Mouse (Mus musculus): ENCODE measurements around the gene Capn8. TPM values are rescaled to one million over a fixed set of nuclear protein-coding genes. Genes with fewer than 3 reads are reported as not detected.
A peak's percentile ranks its signal among the peaks of the same experiment; 100 is the strongest.

Gene Capn8
- total RNA-seq (2017), result not detected in 2 replicates

- ATAC-seq (ENCODE audit: extremely low read depth, insufficient number of reproducible peaks, low FRiP score, poor library complexity, severe bottlenecking), result no peak
These were observed at the start of gene Capn8 for GRCm38 (mm10) chr1:182564408-182565120. Capn8 (plus strand) TSS chr1:182565007.

DNA sequence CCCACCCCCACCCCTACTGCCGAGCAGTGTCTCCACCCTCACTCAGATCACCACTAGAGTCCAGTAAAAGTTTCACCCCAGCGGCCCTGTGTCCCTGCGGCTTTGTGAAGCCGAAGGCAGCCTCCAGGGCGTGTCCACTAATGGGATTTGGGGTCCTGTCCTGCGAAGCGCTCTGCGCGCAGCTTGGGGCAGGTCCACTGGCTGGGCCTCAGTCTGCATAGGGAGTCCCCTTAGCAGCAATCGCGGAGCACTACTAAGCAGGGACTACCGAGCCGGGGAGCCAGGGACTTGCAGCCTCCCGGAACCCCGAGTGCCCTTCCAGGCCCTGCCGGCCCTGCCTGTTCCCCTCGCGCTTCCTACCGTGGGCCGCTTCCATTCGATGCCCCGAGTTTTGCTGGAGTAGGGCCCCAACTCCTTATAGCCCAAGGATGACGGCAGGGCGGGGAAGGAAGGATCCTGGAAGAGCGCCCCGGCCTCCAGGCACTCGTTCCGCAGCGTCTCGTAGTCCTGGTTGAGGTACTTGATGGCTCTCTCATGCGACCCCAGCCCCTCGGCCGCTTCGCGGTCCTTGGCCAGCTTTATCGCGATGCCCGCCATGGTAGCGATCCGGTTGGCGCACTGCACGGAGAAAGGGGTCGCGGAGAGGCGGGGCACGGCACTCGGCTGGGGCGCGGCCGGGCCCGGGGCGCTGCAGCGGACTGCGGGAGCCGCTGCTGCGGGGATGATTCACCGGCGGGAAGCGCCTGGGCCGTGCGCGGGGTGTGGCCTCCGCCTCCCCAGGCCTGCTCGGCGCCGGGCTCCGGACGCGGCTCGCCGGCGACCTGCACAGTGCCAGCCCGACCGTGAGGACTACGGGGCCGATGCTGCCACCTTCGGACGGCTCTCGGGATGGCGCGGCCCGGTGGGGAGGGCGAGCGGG is 47.8 kb upstream of the Capn8 start, which contains the start of gene Capn2:
TSS of gene Capn2 (minus strand) at position 851 of the 919 bp plus-strand sequence.
- ATAC-seq (ENCODE audit: extremely low read depth, insufficient number of reproducible peaks, low FRiP score, poor library complexity, severe bottlenecking), result peak; percentile 54

GRCm38 (mm10) chr1:182517677-182518011 is 47.2 kb upstream of the Capn8 start:
- ATAC-seq (ENCODE audit: extremely low read depth, insufficient number of reproducible peaks, low FRiP score, poor library complexity, severe bottlenecking), result no peak

GRCm38 (mm10) chr1:182518143-182518680 is 46.6 kb upstream of the Capn8 start:
- no peak for ATAC-seq (ENCODE audit: extremely low read depth, insufficient number of reproducible peaks, low FRiP score, poor library complexity, severe bottlenecking)

DNA sequence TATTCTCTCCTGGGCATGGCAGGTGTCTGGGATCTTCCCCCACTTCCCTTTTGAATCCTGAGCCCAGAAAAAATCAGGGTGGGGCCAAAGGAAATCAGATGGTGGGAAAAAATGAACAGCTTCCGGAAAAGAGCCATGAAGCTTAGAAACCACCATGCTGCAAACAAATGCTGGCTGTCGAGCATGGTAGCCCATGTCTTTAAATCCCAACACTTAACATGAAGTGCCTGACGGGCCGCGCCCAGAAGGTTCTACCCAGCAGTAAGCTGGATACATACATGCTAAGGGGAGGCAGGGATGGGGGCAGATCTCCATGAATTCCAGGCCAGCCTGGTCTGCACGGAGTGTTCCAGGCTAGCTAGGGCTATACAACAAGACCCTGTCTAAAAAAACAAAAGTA is 46.0 kb upstream of the Capn8 start:
- no peak for ATAC-seq (ENCODE audit: extremely low read depth, insufficient number of reproducible peaks, low FRiP score, poor library complexity, severe bottlenecking)

- no peak for ATAC-seq (ENCODE audit: extremely low read depth, insufficient number of reproducible peaks, low FRiP score, poor library complexity, severe bottlenecking)
These were observed 45.5 kb upstream of the Capn8 start for GRCm38 (mm10) chr1:182519341-182519740.

- ATAC-seq (ENCODE audit: extremely low read depth, insufficient number of reproducible peaks, low FRiP score, poor library complexity, severe bottlenecking), result peak; percentile 79
These were observed 44.5 kb upstream of the Capn8 start for GRCm38 (mm10) chr1:182520091-182520937.

DNA sequence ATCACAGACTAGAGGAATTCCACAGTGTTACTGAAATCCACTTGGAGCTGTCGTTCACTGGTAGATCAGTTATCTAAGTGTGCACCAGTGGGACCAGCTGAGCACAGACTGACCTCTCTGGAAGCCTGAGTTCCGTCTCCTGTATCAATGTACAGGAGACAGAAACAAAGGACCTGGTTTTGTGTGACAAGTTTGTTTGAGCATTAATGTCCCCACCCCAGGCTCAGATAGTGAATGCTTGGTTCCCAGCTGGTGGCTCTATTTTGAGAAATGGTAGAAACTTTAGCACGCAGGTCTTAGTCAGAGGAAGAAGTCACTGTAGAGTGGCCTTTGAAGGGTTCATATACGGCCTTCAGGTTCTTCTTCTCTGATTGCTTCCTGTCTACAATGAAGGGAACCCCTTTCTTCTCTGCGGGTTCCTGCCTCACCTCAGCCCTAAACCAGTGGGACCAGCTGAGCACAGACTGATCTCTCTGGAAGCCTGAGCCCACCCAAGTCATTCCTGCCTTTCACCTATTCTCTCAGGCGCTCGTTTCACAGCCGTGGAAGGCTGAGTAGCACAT is 43.8 kb upstream of the Capn8 start:
- ATAC-seq (ENCODE audit: extremely low read depth, insufficient number of reproducible peaks, low FRiP score, poor library complexity, severe bottlenecking), result no peak

- no peak for ATAC-seq (ENCODE audit: extremely low read depth, insufficient number of reproducible peaks, low FRiP score, poor library complexity, severe bottlenecking)
These were observed 41.8 kb upstream of the Capn8 start for GRCm38 (mm10) chr1:182522961-182523360.

DNA sequence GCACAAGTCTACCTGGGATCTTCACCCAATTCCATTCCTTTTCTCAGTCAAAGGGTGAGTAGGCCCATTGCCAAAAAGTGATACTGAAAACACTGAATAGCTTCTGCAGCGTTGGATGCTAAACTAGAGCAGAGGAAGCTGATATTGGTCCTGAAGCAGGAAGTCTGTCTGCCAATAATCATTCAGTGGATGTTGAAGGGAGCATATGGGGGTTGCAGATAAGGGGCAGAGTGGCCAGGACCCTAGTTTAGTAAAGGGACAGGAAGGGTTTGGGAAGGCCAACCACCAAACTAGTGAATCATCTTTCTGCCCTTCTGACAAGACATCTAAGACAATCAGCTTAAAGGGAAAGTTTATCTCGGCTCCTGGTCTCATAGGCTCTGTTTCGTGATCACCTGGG is 41.1 kb upstream of the Capn8 start:
- ATAC-seq (ENCODE audit: extremely low read depth, insufficient number of reproducible peaks, low FRiP score, poor library complexity, severe bottlenecking), result no peak

DNA sequence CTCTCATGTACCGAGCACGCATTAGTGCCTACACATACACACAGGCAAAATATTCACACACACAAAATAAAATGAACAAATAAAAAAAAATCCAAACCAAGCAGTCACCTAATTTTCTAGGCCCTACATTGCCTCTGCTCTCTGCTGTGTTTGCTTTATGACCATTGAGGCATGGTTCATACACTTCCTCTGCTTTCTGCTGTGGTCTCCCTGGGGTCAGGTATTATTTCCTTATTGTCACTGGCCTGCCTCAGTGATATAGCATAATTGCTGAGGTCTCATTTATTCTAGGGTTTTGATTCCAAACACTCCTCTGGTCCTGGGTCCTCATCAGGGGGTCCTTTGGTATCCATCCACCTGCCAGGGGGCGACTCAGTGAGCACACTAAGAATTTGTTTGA is 39.2 kb upstream of the Capn8 start:
- ATAC-seq (ENCODE audit: extremely low read depth, insufficient number of reproducible peaks, low FRiP score, poor library complexity, severe bottlenecking), result peak; percentile 38; the same call in 1 of the 2 replicates

DNA sequence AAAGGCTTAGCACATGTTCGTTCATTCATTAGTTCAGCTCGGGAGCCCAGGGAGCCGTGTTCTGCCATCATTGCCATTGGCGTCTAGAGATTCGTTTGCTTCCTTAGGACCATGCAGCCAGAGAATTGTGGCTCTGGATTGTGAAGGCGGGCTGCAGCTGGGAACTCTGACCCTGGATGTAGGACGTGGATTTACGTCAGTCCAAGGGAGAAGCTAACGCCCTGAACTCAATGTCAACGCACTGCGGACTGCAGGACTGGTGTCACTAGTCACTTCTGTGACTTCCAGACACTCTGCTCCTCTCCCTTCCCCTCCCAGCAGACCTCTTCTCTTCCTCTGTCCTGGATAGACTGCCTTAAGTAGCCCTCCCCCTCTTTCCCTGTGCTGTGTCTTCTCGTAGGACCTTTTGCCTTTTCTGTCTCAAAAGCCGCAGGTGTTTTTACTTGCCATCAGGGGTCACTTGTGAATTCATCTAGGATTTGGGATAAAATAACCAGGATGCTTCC is 37.5 kb upstream of the Capn8 start:
- no peak for ATAC-seq (ENCODE audit: extremely low read depth, insufficient number of reproducible peaks, low FRiP score, poor library complexity, severe bottlenecking)

DNA sequence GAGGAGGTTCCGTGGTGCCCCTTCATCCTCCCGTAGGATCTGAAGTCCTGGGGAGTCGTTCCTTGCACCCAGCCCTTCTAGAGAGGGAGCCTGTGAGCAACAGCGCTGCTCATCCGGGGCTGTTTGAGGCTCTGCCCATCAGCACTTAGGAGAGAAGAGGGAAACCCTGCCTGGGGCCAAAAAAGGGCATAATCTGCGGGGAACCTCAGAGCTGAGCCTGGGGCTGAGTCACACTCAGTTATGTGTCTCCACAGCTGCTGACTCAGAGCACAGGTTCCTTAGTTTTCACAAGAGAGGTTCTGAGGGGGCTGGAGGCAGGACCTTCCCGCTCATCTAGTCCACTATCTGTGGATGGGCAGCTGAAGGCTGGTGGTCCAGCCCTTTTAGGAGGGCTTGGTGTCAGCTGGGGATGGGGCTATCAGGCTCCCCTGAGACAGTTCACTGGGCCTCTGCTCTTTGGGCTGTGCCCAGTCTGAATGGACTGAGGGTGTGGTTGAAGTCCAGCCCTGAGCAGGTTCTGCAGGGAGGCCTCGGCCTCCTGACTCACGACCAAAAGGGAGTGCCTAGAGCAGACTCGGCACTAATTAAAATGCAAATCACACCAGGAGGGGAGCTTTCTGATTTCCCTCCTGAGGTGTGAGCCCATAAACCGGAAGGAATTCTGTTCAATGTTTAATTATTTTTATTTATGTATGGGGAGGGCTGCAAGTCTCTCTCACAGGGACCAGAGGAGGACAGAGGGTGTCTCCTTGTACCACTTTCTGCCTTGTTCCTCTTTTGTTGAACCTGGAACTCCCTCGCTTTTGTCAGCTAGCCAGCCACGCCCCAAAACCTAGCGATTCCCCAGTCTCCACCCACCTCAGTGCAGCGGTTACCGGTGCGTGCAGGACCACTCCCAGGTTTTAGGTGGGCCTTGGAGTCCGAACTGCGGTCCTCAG is 36.6 kb upstream of the Capn8 start:
- ATAC-seq (ENCODE audit: extremely low read depth, insufficient number of reproducible peaks, low FRiP score, poor library complexity, severe bottlenecking), result peak; percentile 72

GRCm38 (mm10) chr1:182533583-182533982 is 31.2 kb upstream of the Capn8 start:
- ATAC-seq (ENCODE audit: extremely low read depth, insufficient number of reproducible peaks, low FRiP score, poor library complexity, severe bottlenecking), result no peak

DNA sequence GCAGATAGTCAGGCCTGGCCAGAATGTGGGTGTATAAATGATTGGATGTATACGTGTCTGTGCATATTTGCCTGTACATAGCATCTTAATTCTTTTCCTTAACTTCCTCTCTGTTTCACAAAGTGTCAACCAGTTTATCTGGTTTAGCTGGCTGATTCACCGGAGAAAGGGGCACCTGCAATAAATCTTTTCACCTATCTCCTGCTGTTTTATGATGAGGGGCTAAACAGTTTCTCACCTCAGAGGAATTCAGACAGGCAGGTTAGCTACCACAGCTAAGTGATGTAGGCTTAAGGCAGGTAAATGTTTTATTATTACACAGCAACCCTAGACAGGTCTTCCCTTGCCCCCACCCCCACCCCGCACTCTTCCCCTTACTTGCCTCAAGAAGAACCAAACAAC is 29.7 kb upstream of the Capn8 start:
- no peak for ATAC-seq (ENCODE audit: extremely low read depth, insufficient number of reproducible peaks, low FRiP score, poor library complexity, severe bottlenecking)

DNA sequence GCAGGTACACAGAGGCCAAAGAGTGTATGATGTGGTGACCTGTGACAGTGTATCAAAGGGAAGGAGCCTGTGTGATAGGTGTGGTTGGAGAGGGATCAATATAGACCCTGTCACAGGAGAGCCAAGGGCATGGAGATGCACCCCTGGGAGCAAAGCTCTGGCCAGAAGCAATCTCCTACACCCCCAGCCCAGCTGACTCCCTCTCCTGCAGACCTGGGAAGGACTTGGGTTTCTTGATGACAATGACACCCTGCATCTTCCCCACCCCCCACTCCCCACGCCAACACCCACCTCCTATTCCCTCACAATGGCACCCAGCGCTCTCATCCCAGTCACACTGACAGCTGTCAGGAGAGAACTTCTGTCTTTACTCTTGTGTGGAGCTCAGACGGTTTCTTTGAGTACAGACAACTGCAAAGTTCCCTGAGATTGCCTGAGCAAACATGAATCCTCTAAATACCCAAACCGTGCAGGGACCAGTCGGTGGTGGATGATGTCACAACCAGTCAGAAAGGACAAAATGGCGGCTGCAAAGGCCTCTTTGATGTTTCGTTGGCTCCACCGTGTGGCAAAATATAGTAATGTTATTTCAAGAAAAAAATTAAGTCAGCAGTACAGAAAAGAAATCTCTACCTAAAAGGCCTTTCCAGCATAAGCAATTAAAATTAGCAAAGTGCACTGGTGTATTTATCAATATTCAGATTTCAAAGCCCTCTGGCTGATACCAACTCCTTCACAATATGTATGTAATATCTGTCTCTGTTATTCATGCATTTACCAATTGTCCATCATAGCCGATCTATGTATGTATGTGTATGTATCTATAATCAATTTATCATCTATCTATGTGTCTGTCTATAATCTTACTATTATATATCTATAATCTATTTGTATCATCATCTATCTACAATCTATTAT is 25.5 kb upstream of the Capn8 start:
- peak; percentile 93 for ATAC-seq (ENCODE audit: extremely low read depth, insufficient number of reproducible peaks, low FRiP score, poor library complexity, severe bottlenecking)

DNA sequence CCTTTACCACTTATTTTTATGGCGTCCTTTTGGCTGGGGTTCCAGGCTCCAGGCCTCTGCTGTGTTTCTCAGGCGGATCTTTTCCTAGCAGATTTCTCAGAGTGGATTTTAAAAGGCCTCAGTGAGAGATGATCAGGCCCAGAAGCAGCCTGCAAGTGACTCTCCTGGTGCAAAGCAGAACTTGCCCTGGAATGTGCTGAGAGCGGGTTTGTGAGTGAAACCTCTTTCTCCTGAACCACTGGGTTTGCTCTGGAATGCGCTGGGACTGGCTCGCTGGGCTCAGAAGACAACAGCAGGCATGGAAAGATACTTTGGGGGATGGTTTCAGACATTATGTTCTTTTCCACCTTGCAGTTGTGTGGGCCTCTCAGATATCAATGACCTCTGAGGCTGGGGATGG is 22.7 kb upstream of the Capn8 start:
- no peak for ATAC-seq (ENCODE audit: extremely low read depth, insufficient number of reproducible peaks, low FRiP score, poor library complexity, severe bottlenecking)
